In genomic region chr2:22727113-22727512, GRCm38 (mm10) we compare ENCODE assay signal across 23 mouse cellular contexts. TPM values are rescaled to one million over a fixed set of nuclear protein-coding genes. Genes with fewer than 3 reads are reported as not detected.
A peak's percentile ranks its signal among the peaks of the same experiment; 100 is the strongest.
DNase-seq lines count a peak whose midpoint lies in the region; ATAC-seq lines count a peak whose summit lies in the region.
"Had no signal": no experiment of that assay in that cellular context is flagged by ENCODE, and none has a peak within 500 bp of the region (broad histone marks: within the 10 kb centered on the region; RNA-seq: fewer than 3 reads in every experiment).

No protein-coding gene starts in this region.

- peak; percentile 79 for ATAC-seq in megakaryocyte, adult 5-6 weeks (ENCODE audit: poor library complexity, severe bottlenecking)
- ATAC-seq in intestine, embryonic 16.5 days = no peak
- ATAC-seq: activated CD4-positive, CD25-positive, alpha-beta regulatory T cell, adult 4 months; forebrain, embryonic 14.5 days; hindbrain, postnatal 0 days; Patski had no signal

- no peaks in the 10 kb centered on the region for H3K4me1 ChIP-seq in intestine, embryonic 16.5 days (ENCODE audit: control insufficient read depth, insufficient read depth, low read length)
- H3K4me1 ChIP-seq: embryonic facial prominence, embryonic 10.5 days; forebrain, embryonic 10.5 days; heart, embryonic 10.5 days; hindbrain, embryonic 13.5 days had no signal

- no peaks in the 10 kb centered on the region for H3K27me3 ChIP-seq in splenic B cell, adult 2 months (ENCODE audit: control insufficient read depth, insufficient read depth, low read length, poor library complexity, severe bottlenecking)
- H3K27me3 ChIP-seq in intestine, embryonic 16.5 days (replicated peaks; ENCODE audit: control insufficient read depth, insufficient read depth, low read length) = no peaks in the 10 kb centered on the region
- H3K27me3 ChIP-seq: hindbrain, embryonic 13.5 days had no signal

- H3K9ac ChIP-seq in intestine, embryonic 16.5 days (ENCODE audit: low read depth, low read length) = no peak overlapping the region
- H3K9ac ChIP-seq: hindbrain, embryonic 13.5 days had no signal

- H3K36me3 ChIP-seq in splenic B cell, adult 2 months (ENCODE audit: control insufficient read depth, insufficient read depth, low read length, poor library complexity, severe bottlenecking) = no peaks in the 10 kb centered on the region
- H3K36me3 ChIP-seq in intestine, embryonic 16.5 days (ENCODE audit: control insufficient read depth, insufficient read depth, low read length) = no peaks in the 10 kb centered on the region
- H3K36me3 ChIP-seq: embryonic facial prominence, embryonic 10.5 days; forebrain, embryonic 10.5 days; heart, embryonic 10.5 days; hindbrain, embryonic 13.5 days had no signal

- no peak overlapping the region for H3K27ac ChIP-seq in intestine, embryonic 16.5 days (ENCODE audit: low read length)
- H3K27ac ChIP-seq: embryonic facial prominence, embryonic 10.5 days; forebrain, embryonic 10.5 days; gastrocnemius, adult 2 months; heart, embryonic 10.5 days; hindbrain, embryonic 13.5 days; hindbrain, postnatal 0 days had no signal

- peak; percentile 85 for DNase-seq in A20 (ENCODE audit: low read depth, low spot score)
- peak; percentile 16 to 28 for DNase-seq in B cell, adult 2 months
- peak; percentile 65 for DNase-seq in splenic B cell, adult 2 months (ENCODE audit: low read depth, low spot score)
- no peak for DNase-seq in yolk sac, embryonic 10.5 days (ENCODE audit: low spot score)
- DNase-seq: adrenal gland, adult 2 months; adrenal gland, postnatal 25 days; cerebellum, adult 18-20 months; cerebellum, adult 9-11 months; cerebellum, postnatal 36 days; gastrocnemius, adult 2 months; gastrocnemius, postnatal 25 days; heart, adult 18-20 months; heart, postnatal 10 days had no signal

- H3K9me3 ChIP-seq in intestine, embryonic 16.5 days (ENCODE audit: control insufficient read depth, low read length) = no peaks in the 10 kb centered on the region
- H3K9me3 ChIP-seq: embryonic facial prominence, embryonic 10.5 days; forebrain, embryonic 10.5 days; heart, embryonic 10.5 days; hindbrain, embryonic 13.5 days had no signal

- no peak overlapping the region for H3K4me3 ChIP-seq in intestine, embryonic 16.5 days (ENCODE audit: low read length)
- H3K4me3 ChIP-seq: embryonic facial prominence, embryonic 10.5 days; forebrain, embryonic 10.5 days; gastrocnemius, adult 2 months; heart, embryonic 10.5 days; hindbrain, embryonic 13.5 days had no signal

- 81% methylated on average over 1 of the region's 1 CpGs for WGBS in intestine, embryonic 16.5 days

- no peak overlapping the region for H3K4me2 ChIP-seq in intestine, embryonic 16.5 days (ENCODE audit: low read depth, low read length)
- H3K4me2 ChIP-seq: hindbrain, embryonic 13.5 days had no signal

RNA-seq across cellular contexts. Expression of gene Apbb1ip, which starts 46.8 kb away (rescaled TPM):
- 194 and 206 TPM in 2 replicates for total RNA-seq in megakaryocyte, adult 5-6 weeks (2015)
- 27.6 and 49.7 TPM in 2 replicates for total RNA-seq in megakaryocyte, adult 5-6 weeks (2017)
- polyA plus RNA-seq in intestine, embryonic 16.5 days (2015; fragmentation: Nextera tagmentation; extraction: Ambion mirVana) = 1.3 and 1.5 TPM in 2 replicates
- polyA plus RNA-seq: Patski had no signal
